Mouse (Mus musculus): ENCODE measurements at regions not wholly inside any gene's neighbourhood (a gene's known extent, or its start where the extent isn't known, plus 50 kb on each side); places are given as distances from the start of the nearest gene placed in this dataset.

- DNase-seq (ENCODE audit: low spot score), result no peak
Measured at GRCm38 (mm10) chr6:81173018-81173417, 750.5 kb upstream of the Gcfc2 start.

DNA sequence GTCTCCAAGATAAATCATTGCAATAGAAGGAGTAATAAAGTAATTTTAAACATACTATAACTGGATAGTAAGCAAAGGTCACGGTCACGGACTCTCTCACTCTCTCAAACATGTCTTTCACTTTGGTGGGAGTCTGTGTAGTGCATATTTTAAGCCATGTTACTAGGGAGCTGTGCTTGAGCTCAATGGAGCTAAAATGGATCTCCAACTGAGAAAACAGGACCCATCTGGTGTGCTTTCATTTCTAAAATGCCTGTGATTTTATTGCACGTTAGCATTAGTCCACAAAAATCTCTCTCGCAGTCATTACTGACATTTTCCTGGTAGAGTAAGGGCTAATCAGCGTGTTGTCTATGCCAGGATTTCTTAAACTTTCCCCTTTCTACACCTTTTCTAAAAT lies 733.3 kb upstream of the Gcfc2 start:
- DNase-seq (ENCODE audit: low spot score), result no peak

DNA sequence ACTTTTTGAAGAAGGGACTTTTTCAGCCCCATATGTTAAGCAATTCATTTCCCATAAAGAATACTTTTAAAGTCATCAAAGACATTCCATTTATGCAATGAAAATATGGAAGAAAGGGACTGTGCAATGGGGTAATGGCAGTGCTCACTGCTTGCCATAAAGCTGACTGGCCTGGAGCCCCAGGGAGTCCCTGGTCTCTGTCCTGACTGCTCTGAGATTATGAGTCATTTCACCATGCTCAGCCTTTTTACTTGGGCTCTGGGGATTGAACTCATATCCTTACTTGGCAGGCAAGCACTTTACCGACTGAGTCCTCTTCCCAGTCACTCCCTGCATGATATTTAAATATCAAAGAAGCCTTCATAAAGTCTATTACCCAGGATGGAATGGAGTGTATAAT lies 712.9 kb upstream of the Gcfc2 start:
- no peak for DNase-seq (ENCODE audit: low spot score)

GRCm38 (mm10) chr6:81230747-81231146 lies 692.7 kb upstream of the Gcfc2 start:
- DNase-seq (ENCODE audit: low spot score), result no peak

GRCm38 (mm10) chr6:81259878-81260277 lies 663.6 kb upstream of the Gcfc2 start:
- peak; percentile 3 for DNase-seq (ENCODE audit: low spot score)
